Mouse (Mus musculus): ENCODE data around the gene Abhd15. TPM values are rescaled to one million over a fixed set of nuclear protein-coding genes. Genes with fewer than 3 reads are reported as not detected.
A peak's percentile ranks its signal among the peaks of the same experiment; 100 is the strongest.

Gene Abhd15
- polyA plus RNA-seq, 1 experiment from 2014 or later, result 3.9 TPM

DNA sequence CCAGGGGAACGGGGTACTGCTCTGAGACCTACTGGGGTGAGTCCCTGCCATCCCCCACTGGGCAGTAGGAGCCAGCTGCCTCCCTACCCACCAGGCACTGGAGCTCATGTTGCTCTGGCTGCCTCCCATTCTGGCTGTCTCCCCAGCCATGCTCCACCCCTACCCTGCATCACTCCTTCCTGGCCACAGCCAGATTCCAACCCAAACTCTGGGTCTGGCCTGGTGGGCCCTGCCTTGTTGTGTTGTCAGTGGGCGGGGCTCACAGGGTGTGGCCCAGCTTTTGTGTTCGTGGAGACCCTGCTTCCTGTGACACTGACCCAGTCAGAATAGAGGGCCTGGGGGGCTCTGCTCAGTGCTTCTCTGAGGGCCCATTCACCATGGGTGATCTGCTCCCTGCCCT, 11.4 kb upstream of the Abhd15 start:
- 67% methylated on average over 3 of the region's 3 CpGs for WGBS
- H3K27me3 ChIP-seq (replicated peaks; ENCODE audit: control insufficient read depth, insufficient read depth, low read length), result no peaks in the 10 kb centered on the region
- peaks cover 60% of the 10 kb centered on the region for H3K36me3 ChIP-seq (ENCODE audit: control insufficient read depth, insufficient read depth, low read length)
- no peaks in the 10 kb centered on the region for H3K9me3 ChIP-seq (ENCODE audit: control insufficient read depth, low read length)
- H3K27ac ChIP-seq (ENCODE audit: low read depth, low read length), result no peak overlapping the region
- no peak for ATAC-seq (replicated peaks; ENCODE audit: low FRiP score)
- H3K4me1 ChIP-seq (replicated peaks; ENCODE audit: control insufficient read depth, insufficient read depth, low read length), result peaks cover 5% of the 10 kb centered on the region
- DNase-seq (ENCODE audit: low spot score), result no peak
- no peak overlapping the region for H3K4me3 ChIP-seq (ENCODE audit: low read depth, low read length)
- no peak overlapping the region for H3K9ac ChIP-seq (ENCODE audit: low read depth, low read length)
- no peak overlapping the region for H3K4me2 ChIP-seq

DNA sequence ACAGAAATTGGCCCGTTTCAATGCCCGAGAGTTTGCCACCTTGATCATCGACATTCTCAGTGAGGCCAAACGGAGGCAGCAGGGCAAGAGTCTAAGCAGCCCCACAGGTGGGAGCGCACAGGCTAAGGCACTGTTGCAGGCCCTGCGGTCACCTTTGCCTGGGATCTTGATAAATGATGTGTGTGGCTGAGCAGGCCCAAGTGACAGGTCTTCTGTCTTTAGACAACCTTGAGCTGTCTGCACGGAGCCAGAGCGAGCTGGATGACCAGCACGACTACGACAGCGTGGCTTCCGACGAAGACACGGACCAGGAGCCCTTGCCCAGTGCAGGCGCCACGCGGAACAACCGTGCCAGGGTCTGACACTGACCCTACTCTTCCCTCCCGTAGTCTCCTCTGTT, 10.5 kb upstream of the Abhd15 start:
- ATAC-seq (replicated peaks; ENCODE audit: low FRiP score), result no peak
- Histone ChIP-seq H3K36me3 (ENCODE audit: control insufficient read depth, insufficient read depth, low read length) (peaks cover 57% of the 10 kb centered on the region), H3K27me3 (replicated peaks; ENCODE audit: control insufficient read depth, insufficient read depth, low read length) (no peaks in the 10 kb centered on the region), H3K4me2 (no peak overlapping the region), H3K4me3 (ENCODE audit: low read depth, low read length) (no peak overlapping the region), H3K27ac (ENCODE audit: low read depth, low read length) (no peak overlapping the region), H3K4me1 (replicated peaks; ENCODE audit: control insufficient read depth, insufficient read depth, low read length) (peaks cover 5% of the 10 kb centered on the region), H3K9ac (ENCODE audit: low read depth, low read length) (no peak overlapping the region), H3K9me3 (ENCODE audit: control insufficient read depth, low read length) (no peaks in the 10 kb centered on the region)
- WGBS, result 87% methylated on average over 19 of the region's 19 CpGs
- no peak for DNase-seq (ENCODE audit: low spot score)

- no peaks in the 10 kb centered on the region for H3K9me3 ChIP-seq (ENCODE audit: control insufficient read depth, low read length)
- H3K4me3 ChIP-seq (ENCODE audit: low read depth, low read length), result no peak overlapping the region
- peaks cover 49% of the 10 kb centered on the region for H3K36me3 ChIP-seq (ENCODE audit: control insufficient read depth, insufficient read depth, low read length)
- DNase-seq (ENCODE audit: low spot score), result no peak
- H3K4me2 ChIP-seq, result no peak overlapping the region
- ATAC-seq (replicated peaks; ENCODE audit: low FRiP score), result no peak
- WGBS, result 89% methylated on average over 22 of the region's 22 CpGs
- H3K27me3 ChIP-seq (replicated peaks; ENCODE audit: control insufficient read depth, insufficient read depth, low read length), result no peaks in the 10 kb centered on the region
- H3K27ac ChIP-seq (ENCODE audit: low read depth, low read length), result no peak overlapping the region
- peaks cover 5% of the 10 kb centered on the region for H3K4me1 ChIP-seq (replicated peaks; ENCODE audit: control insufficient read depth, insufficient read depth, low read length)
- H3K9ac ChIP-seq (ENCODE audit: low read depth, low read length), result no peak overlapping the region
Measured at GRCm38 (mm10) chr11:77505291-77505980, 9.5 kb upstream of the Abhd15 start.

DNA sequence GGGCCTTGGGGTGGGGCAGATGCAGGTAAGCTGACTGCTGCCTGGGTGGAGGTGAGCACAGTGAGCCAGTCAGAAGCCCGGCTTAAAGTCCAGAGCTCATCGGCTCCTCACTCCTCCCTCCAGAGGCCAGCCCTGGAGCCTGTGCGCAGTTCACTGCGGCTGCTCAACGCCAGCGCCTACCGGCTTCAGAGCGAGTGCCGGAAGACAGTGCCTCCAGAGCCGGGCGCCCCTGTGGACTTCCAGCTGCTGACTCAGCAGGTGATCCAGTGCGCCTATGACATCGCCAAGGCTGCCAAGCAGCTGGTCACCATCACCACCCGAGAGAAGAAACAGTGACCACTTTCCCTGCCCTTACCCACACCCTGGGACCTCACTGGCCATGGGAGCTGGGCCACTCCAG, 8.6 kb upstream of the Abhd15 start:
- Histone ChIP-seq H3K27me3 (replicated peaks; ENCODE audit: control insufficient read depth, insufficient read depth, low read length) (no peaks in the 10 kb centered on the region), H3K9me3 (ENCODE audit: control insufficient read depth, low read length) (no peaks in the 10 kb centered on the region), H3K9ac (ENCODE audit: low read depth, low read length) (no peak overlapping the region), H3K4me3 (ENCODE audit: low read depth, low read length) (no peak overlapping the region), H3K4me2 (no peak overlapping the region), H3K4me1 (replicated peaks; ENCODE audit: control insufficient read depth, insufficient read depth, low read length) (peaks cover 5% of the 10 kb centered on the region), H3K36me3 (ENCODE audit: control insufficient read depth, insufficient read depth, low read length) (peaks cover 47% of the 10 kb centered on the region), H3K27ac (ENCODE audit: low read depth, low read length) (no peak overlapping the region)
- DNase-seq (ENCODE audit: low spot score) (no peak), ATAC-seq (replicated peaks; ENCODE audit: low FRiP score) (no peak)
- 88% methylated on average over 14 of the region's 14 CpGs for WGBS

DNA sequence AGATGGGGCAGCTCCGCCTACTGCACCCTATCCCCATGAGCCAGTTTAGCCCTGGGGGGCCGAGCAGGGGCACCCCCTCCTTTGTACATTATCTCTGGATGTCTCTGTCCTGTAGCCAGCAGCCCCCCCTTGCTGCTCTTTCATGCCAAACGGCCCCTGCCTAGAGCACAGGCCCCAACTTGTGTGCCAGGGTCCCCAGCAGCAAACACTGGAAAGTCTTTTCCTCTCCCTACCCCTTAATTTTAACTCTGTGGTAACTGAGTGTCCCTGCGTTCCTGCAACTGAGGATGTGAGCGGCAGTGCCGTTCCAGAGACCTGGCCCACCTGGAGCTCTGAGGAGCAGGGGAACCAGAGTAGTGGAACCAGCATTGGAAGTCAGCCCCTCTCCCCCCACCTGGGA, 8.0 kb upstream of the Abhd15 start:
- no peaks in the 10 kb centered on the region for H3K27me3 ChIP-seq (replicated peaks; ENCODE audit: control insufficient read depth, insufficient read depth, low read length)
- H3K27ac ChIP-seq (ENCODE audit: low read depth, low read length), result no peak overlapping the region; the same call in 1 of the 2 replicates
- no peaks in the 10 kb centered on the region for H3K9me3 ChIP-seq (ENCODE audit: control insufficient read depth, low read length)
- ATAC-seq (replicated peaks; ENCODE audit: low FRiP score), result no peak
- no peak overlapping the region for H3K9ac ChIP-seq (ENCODE audit: low read depth, low read length)
- 89% methylated on average over 6 of the region's 6 CpGs for WGBS
- no peak for DNase-seq (ENCODE audit: low spot score)
- H3K4me1 ChIP-seq (replicated peaks; ENCODE audit: control insufficient read depth, insufficient read depth, low read length), result peaks cover 5% of the 10 kb centered on the region
- H3K36me3 ChIP-seq (ENCODE audit: control insufficient read depth, insufficient read depth, low read length), result peaks cover 47% of the 10 kb centered on the region
- no peak overlapping the region for H3K4me3 ChIP-seq (ENCODE audit: low read depth, low read length)
- no peak overlapping the region for H3K4me2 ChIP-seq

DNA sequence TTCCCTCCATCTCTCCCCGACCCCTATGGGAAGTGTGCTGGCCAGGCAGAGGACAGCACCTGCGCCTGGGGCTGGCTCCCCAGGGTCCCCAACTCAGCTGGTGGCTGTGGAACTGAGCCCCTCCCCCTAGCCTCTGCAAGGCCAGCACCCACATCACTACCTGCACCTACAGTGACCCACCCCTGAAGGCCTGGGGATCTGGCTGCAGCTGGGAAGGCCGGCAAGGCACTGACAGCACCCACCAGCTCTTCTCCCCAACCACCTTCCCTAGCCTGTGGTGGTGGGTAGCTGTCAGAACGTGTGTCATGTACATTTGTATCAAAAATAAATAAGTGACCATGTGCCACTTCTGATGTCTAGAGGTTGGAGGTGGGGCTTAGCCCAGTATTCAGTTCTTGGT, 7.5 kb upstream of the Abhd15 start:
- Histone ChIP-seq H3K9ac (ENCODE audit: low read depth, low read length) (no peak overlapping the region), H3K27ac (ENCODE audit: low read depth, low read length) (no peak overlapping the region; the same call in 1 of the 2 replicates), H3K4me3 (ENCODE audit: low read depth, low read length) (no peak overlapping the region), H3K4me1 (replicated peaks; ENCODE audit: control insufficient read depth, insufficient read depth, low read length) (peaks cover 8% of the 10 kb centered on the region), H3K36me3 (ENCODE audit: control insufficient read depth, insufficient read depth, low read length) (peaks cover 44% of the 10 kb centered on the region), H3K9me3 (ENCODE audit: control insufficient read depth, low read length) (no peaks in the 10 kb centered on the region), H3K4me2 (no peak overlapping the region), H3K27me3 (replicated peaks; ENCODE audit: control insufficient read depth, insufficient read depth, low read length) (no peaks in the 10 kb centered on the region)
- DNase-seq (ENCODE audit: low spot score) (no peak), ATAC-seq (replicated peaks; ENCODE audit: low FRiP score) (0 out of 2 replicates have a peak, but pooled peaks have one; percentile 8)
- 55% methylated on average over 4 of the region's 4 CpGs for WGBS

- Histone ChIP-seq H3K9me3 (ENCODE audit: control insufficient read depth, low read length) (no peaks in the 10 kb centered on the region), H3K9ac (ENCODE audit: low read depth, low read length) (peak overlapping the region; percentile 30), H3K4me2 (peak overlapping the region; percentile 87), H3K36me3 (ENCODE audit: control insufficient read depth, insufficient read depth, low read length) (peaks cover 37% of the 10 kb centered on the region), H3K27me3 (replicated peaks; ENCODE audit: control insufficient read depth, insufficient read depth, low read length) (no peaks in the 10 kb centered on the region), H3K27ac (ENCODE audit: low read depth, low read length) (no peak overlapping the region), H3K4me3 (ENCODE audit: low read depth, low read length) (peak overlapping the region; percentile 39), H3K4me1 (replicated peaks; ENCODE audit: control insufficient read depth, insufficient read depth, low read length) (peaks cover 10% of the 10 kb centered on the region)
- WGBS, result 25% methylated on average over 49 of the region's 49 CpGs
- peak; percentile 73 for ATAC-seq (replicated peaks; ENCODE audit: low FRiP score)
- peak; percentile 86 for DNase-seq (ENCODE audit: low spot score)
Measured at GRCm38 (mm10) chr11:77508068-77509021, 6.6 kb upstream of the Abhd15 start.

- H3K4me2 ChIP-seq, result no peak overlapping the region
- ATAC-seq (replicated peaks; ENCODE audit: low FRiP score) (no peak), DNase-seq (ENCODE audit: low spot score) (peak; percentile 27)
- H3K27ac ChIP-seq (ENCODE audit: low read depth, low read length), result no peak overlapping the region
- no peak overlapping the region for H3K4me3 ChIP-seq (ENCODE audit: low read depth, low read length)
- H3K9me3 ChIP-seq (ENCODE audit: control insufficient read depth, low read length), result no peaks in the 10 kb centered on the region
- peaks cover 34% of the 10 kb centered on the region for H3K4me1 ChIP-seq (replicated peaks; ENCODE audit: control insufficient read depth, insufficient read depth, low read length)
- WGBS, result 73% methylated on average over 5 of the region's 5 CpGs
- no peak overlapping the region for H3K9ac ChIP-seq (ENCODE audit: low read depth, low read length)
- peaks cover 14% of the 10 kb centered on the region for H3K27me3 ChIP-seq (replicated peaks; ENCODE audit: control insufficient read depth, insufficient read depth, low read length)
- H3K36me3 ChIP-seq (ENCODE audit: control insufficient read depth, insufficient read depth, low read length), result peaks cover 8% of the 10 kb centered on the region; the same call in 1 of the 2 replicates
Measured at GRCm38 (mm10) chr11:77511336-77511735, 3.6 kb upstream of the Abhd15 start.
